Mouse (Mus musculus) limb, embryonic 12.5 days (tissue): ENCODE measurements at regions not wholly inside any gene's neighbourhood (a gene's known extent, or its start where the extent isn't known, plus 50 kb on each side); places are given as distances from the start of the nearest gene placed in this dataset.

ENCODE experiments used
- ATAC-seq: fragments of 200-750 bp; cut with Nextera tagmentation; 2 replicates; pipeline ENCODE4 v1.8.0; 2017; ENCODE audit warnings: low read depth, moderate TSS enrichment; ENCODE audit not compliant: insufficient number of reproducible peaks, insufficient read depth, low FRiP score, low TSS enrichment
- H3K27ac ChIP-seq: fragments of 300-500 bp; sonication (generic); 2 replicates; pipeline ENCODE4 v1.5.1; 2016; ENCODE audit warnings: mild to moderate bottlenecking, moderate library complexity
- H3K27me3 ChIP-seq: fragments of 300-500 bp; sonication (generic); 2 replicates; pipeline ENCODE4 v1.6.1; 2016; ENCODE audit warnings: mild to moderate bottlenecking, moderate library complexity
- H3K36me3 ChIP-seq: fragments of 300-500 bp; sonication (generic); 2 replicates; pipeline ENCODE4 v1.6.1; 2016; ENCODE audit warnings: mild to moderate bottlenecking, moderate library complexity
- H3K4me1 ChIP-seq: fragments of 300-500 bp; sonication (generic); replicated peaks from 2 replicates; pipeline ENCODE4 v1.6.1; 2016
- H3K4me2 ChIP-seq: fragments of 300-500 bp; sonication (generic); 2 replicates; pipeline ENCODE4 v1.6.1; 2016; ENCODE audit warnings: mild to moderate bottlenecking, moderate library complexity
- H3K4me3 ChIP-seq: fragments of 300-500 bp; sonication (generic); replicated peaks from 2 replicates; pipeline ENCODE4 v1.5.1; 2016; ENCODE audit warnings: mild to moderate bottlenecking
- H3K9ac ChIP-seq: fragments of 300-500 bp; sonication (generic); replicated peaks from 2 replicates; pipeline ENCODE4 v1.6.1; 2016; ENCODE audit warnings: mild to moderate bottlenecking, moderate library complexity
- H3K9me3 ChIP-seq: fragments of 300-500 bp; sonication (generic); 2 replicates; pipeline ENCODE4 v1.6.1; 2016; ENCODE audit warnings: mild to moderate bottlenecking, moderate library complexity
- WGBS: fragments of 180-500 bp; shearing (Covaris S2); methylation state at CpG from one replicate; pipeline ENCODE4 v1.1.7; 2016; 5-methylcytosine and 5-hydroxymethylcytosine counted together

DNA sequence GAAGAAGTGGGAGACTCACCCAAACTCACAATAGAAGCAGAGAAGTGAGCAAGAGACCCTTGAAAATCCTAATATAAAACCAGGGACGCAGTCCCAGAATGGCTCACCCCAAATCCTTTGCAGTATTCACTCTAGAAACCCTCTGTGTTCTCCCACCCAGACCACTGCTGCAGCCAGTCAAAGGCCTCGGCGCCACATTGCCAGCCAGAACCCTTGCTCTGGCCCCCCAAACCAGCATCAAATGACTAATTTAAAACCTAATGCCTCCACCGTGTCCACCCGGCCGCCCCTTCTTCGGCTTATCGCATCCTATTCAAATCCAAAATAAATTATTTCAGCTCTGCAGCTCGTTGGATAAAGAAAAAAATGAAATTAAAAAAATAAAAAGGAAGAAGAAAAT is 570.4 kb downstream of the Cdk5rap2 start:
- H3K9me3 ChIP-seq = no peaks in the 10 kb centered on the region
- H3K36me3 ChIP-seq = no peaks in the 10 kb centered on the region
- H3K27me3 ChIP-seq = no peaks in the 10 kb centered on the region
- no peak overlapping the region for H3K27ac ChIP-seq
- no peak overlapping the region for H3K9ac ChIP-seq
- WGBS = 54% methylated on average over 9 of the region's 9 CpGs
- ATAC-seq = no peak
- H3K4me3 ChIP-seq = no peak overlapping the region
- no peaks in the 10 kb centered on the region for H3K4me1 ChIP-seq
- H3K4me2 ChIP-seq = no peak overlapping the region

DNA sequence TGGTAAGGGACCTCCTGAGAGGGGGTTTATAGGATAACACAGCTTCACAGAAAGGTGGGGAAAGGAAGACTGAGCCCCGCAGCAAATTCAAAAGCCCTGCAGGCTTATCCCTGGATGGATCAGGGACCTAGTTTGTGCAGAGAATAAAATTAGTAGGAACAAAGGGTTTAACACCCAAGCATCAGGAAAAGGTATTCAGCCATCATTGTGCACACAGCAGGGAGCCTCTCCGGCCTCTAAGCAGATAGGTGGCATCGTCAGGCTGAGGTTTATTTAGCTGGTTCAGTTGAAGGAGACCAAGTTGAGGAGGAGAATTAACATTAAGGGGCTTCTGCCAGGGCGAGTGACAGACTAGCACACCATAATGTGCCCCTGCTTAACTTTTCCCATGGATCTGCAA is 571.3 kb downstream of the Cdk5rap2 start:
- 42% methylated on average over 4 of the region's 4 CpGs for WGBS
- no peak for ATAC-seq
- H3K9me3 ChIP-seq = no peaks in the 10 kb centered on the region
- no peak overlapping the region for H3K9ac ChIP-seq
- H3K4me3 ChIP-seq = no peak overlapping the region
- H3K36me3 ChIP-seq = no peaks in the 10 kb centered on the region
- no peaks in the 10 kb centered on the region for H3K4me1 ChIP-seq
- H3K27ac ChIP-seq = no peak overlapping the region
- no peaks in the 10 kb centered on the region for H3K27me3 ChIP-seq
- no peak overlapping the region for H3K4me2 ChIP-seq

DNA sequence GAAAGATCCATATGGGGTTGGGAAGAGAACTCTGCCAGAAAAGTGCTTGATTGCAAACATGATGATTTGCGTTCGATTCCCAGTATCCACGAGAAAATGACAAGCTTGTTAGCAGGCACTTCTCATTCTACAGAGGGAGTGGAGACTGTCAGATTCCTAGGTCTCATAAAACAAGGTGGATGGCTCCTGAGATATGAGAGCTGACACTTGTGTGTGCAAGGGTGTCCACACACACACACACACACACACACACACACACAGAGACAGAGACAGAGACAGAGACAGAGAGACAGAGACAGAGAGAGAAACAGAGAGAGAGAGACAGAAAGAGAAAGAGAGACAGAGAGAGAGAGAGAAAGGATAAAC is 585.4 kb downstream of the Cdk5rap2 start:
- Histone ChIP-seq H3K4me3 (no peak overlapping the region), H3K36me3 (no peaks in the 10 kb centered on the region), H3K27me3 (no peaks in the 10 kb centered on the region), H3K4me2 (no peak overlapping the region), H3K27ac (no peak overlapping the region), H3K9me3 (no peaks in the 10 kb centered on the region), H3K9ac (no peak overlapping the region), H3K4me1 (no peaks in the 10 kb centered on the region)
- WGBS = 56% methylated on average over 3 of the region's 3 CpGs
- ATAC-seq = no peak

DNA sequence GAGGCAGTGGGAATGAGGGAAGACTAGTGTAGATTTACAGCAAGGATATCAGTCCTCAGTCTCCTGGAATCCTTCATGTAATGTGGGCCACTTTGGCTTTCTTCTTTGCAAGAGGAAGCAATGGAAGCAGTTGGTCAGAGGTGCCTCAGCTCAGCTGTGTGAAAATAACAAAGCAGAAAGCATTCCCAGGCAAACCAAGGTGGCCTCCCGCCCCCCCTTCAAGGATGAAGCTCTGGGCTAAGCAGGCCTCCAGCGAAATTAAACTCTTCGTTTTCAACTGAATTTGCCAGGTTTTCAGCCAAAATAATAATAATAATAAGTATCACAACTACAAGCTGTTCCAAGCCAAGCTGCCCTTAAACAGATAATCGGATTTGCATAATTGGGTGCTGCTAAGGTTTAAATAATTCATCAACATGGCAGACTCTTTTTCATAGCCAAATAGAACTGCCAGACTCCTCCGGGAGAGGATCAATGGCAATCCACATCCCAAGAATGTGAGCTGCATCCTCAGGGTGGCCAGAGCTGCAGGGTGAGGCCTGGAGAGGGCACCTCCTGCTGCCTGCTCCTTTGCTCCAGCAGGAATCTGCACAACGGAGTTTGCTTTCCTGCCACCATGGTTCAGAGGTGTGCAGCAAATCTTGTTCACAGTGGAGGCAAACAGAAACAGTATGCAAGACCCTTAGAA is 585.9 kb downstream of the Cdk5rap2 start:
- H3K4me2 ChIP-seq = no peak overlapping the region
- WGBS = 32% methylated on average over 6 of the region's 6 CpGs
- no peaks in the 10 kb centered on the region for H3K36me3 ChIP-seq
- H3K27ac ChIP-seq = no peak overlapping the region
- H3K9me3 ChIP-seq = no peaks in the 10 kb centered on the region
- no peak overlapping the region for H3K4me3 ChIP-seq
- H3K9ac ChIP-seq = no peak overlapping the region
- no peak for ATAC-seq
- H3K4me1 ChIP-seq = no peaks in the 10 kb centered on the region
- H3K27me3 ChIP-seq = no peaks in the 10 kb centered on the region

- H3K4me3 ChIP-seq = no peak overlapping the region
- no peak overlapping the region for H3K27ac ChIP-seq
- no peak overlapping the region for H3K4me2 ChIP-seq
- no peaks in the 10 kb centered on the region for H3K27me3 ChIP-seq
- 0% methylated on average over 1 of the region's 1 CpGs for WGBS
- no peaks in the 10 kb centered on the region for H3K36me3 ChIP-seq
- H3K9ac ChIP-seq = no peak overlapping the region
- no peaks in the 10 kb centered on the region for H3K4me1 ChIP-seq
- H3K9me3 ChIP-seq = no peaks in the 10 kb centered on the region
- ATAC-seq = no peak
Observed at GRCm38 (mm10) chr4:69823311-69823940, 586.8 kb downstream of the Cdk5rap2 start.

DNA sequence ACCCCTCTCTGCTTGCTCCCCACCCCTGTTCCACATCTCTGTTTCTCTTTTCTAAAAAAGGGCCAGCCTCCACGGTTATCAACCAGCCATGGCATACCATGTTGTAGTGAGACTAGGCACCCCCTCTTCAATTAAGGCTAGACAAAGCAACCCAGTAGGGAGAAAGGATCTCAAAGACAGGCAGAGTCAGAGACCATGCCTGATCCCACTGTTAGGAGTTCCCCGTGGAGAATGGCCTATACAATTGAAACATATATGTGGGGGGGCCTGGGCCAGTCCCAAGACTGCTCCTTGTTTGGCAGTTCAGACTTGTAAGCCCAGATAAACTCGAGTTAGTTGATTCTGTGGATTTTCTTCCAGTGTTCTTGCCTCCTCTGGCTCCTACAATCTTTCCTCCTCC is 591.4 kb downstream of the Cdk5rap2 start:
- 62% methylated on average over 3 of the region's 3 CpGs for WGBS
- H3K4me1 ChIP-seq = no peaks in the 10 kb centered on the region
- no peak for ATAC-seq
- no peak overlapping the region for H3K4me3 ChIP-seq
- H3K27me3 ChIP-seq = no peaks in the 10 kb centered on the region
- H3K9ac ChIP-seq = no peak overlapping the region
- no peaks in the 10 kb centered on the region for H3K36me3 ChIP-seq
- H3K4me2 ChIP-seq = no peak overlapping the region
- H3K9me3 ChIP-seq = no peaks in the 10 kb centered on the region
- no peak overlapping the region for H3K27ac ChIP-seq

- no peaks in the 10 kb centered on the region for H3K27me3 ChIP-seq
- WGBS = 85% methylated on average over 7 of the region's 7 CpGs
- ATAC-seq = no peak
Observed at GRCm38 (mm10) chr4:69785481-69786050, 624.7 kb downstream of the Cdk5rap2 start.

GRCm38 (mm10) chr4:69781258-69781657 is 629.0 kb downstream of the Cdk5rap2 start:
- 80% methylated on average over 8 of the region's 8 CpGs for WGBS
- Histone ChIP-seq H3K36me3 (no peaks in the 10 kb centered on the region), H3K9ac (no peak overlapping the region), H3K9me3 (no peaks in the 10 kb centered on the region), H3K4me1 (no peaks in the 10 kb centered on the region), H3K27me3 (no peaks in the 10 kb centered on the region), H3K27ac (no peak overlapping the region), H3K4me2 (no peak overlapping the region), H3K4me3 (no peak overlapping the region)
- ATAC-seq = no peak

More at GRCm38 (mm10) chr4:69785481-69786050, 624.7 kb downstream of the Cdk5rap2 start:
- Histone ChIP-seq H3K4me2 (no peak overlapping the region), H3K36me3 (no peaks in the 10 kb centered on the region), H3K4me1 (no peaks in the 10 kb centered on the region), H3K27ac (no peak overlapping the region), H3K9me3 (no peaks in the 10 kb centered on the region), H3K9ac (no peak overlapping the region), H3K4me3 (no peak overlapping the region)

DNA sequence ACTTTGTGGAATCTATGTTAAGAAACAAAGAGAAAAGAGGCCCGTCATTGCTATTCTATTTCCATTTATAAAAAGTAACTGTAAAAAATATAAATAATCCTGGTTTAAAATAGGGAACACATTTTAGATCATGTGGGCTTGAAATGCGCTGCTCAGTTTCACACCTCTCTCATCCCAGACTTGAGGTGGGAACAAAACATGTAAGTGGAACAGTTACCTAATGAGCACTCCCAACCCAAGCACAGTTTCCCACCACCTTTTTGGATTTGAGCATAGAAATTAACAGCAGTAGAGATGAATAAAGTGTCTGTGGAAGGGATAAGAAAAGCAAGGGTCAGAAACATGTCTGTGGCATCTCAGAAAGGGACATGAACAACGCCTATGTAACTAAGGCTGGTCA is 648.4 kb downstream of the Cdk5rap2 start:
- H3K9ac ChIP-seq = no peak overlapping the region

DNA sequence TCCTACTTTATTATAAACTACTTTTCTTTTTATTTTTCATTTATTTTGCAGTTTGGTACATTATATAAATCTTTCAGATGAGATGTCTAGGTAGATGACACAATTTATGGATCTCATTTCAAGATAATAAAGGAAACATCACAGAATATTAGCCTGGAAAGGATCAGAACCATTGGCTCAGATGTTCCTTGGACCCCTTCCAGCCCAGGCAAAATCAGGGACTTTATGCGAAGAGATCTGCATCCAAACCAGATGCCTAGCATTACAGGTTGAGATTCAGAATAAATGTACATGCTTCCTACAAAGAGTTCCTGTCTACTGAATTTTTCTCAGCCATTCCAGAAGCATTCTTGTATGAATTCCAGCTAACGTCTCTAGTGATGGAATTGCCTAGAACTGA is 650.6 kb downstream of the Cdk5rap2 start:
- ATAC-seq = no peak
- WGBS = 71% methylated on average over 2 of the region's 2 CpGs

More for the DNA sequence above, 648.4 kb downstream of the Cdk5rap2 start:
- no peak for ATAC-seq
- H3K36me3 ChIP-seq = no peaks in the 10 kb centered on the region
- no peaks in the 10 kb centered on the region for H3K4me1 ChIP-seq
- H3K4me2 ChIP-seq = no peak overlapping the region
- 88% methylated on average over 3 of the region's 3 CpGs for WGBS
- H3K27me3 ChIP-seq = no peaks in the 10 kb centered on the region
- no peak overlapping the region for H3K4me3 ChIP-seq
- no peaks in the 10 kb centered on the region for H3K9me3 ChIP-seq
- H3K27ac ChIP-seq = no peak overlapping the region

GRCm38 (mm10) chr4:69754567-69754966 is 655.7 kb downstream of the Cdk5rap2 start:
- Histone ChIP-seq H3K4me2 (no peak overlapping the region), H3K4me3 (no peak overlapping the region), H3K4me1 (no peaks in the 10 kb centered on the region), H3K9me3 (no peaks in the 10 kb centered on the region), H3K36me3 (no peaks in the 10 kb centered on the region), H3K27ac (no peak overlapping the region), H3K9ac (no peak overlapping the region), H3K27me3 (no peaks in the 10 kb centered on the region)
- 68% methylated on average over 2 of the region's 2 CpGs for WGBS
- no peak for ATAC-seq

More for the DNA sequence above, 650.6 kb downstream of the Cdk5rap2 start:
- H3K27me3 ChIP-seq = no peaks in the 10 kb centered on the region
- no peak overlapping the region for H3K4me2 ChIP-seq
- no peak overlapping the region for H3K27ac ChIP-seq
- H3K9ac ChIP-seq = no peak overlapping the region
- no peak overlapping the region for H3K4me3 ChIP-seq
- H3K36me3 ChIP-seq = no peaks in the 10 kb centered on the region
- no peaks in the 10 kb centered on the region for H3K9me3 ChIP-seq
- H3K4me1 ChIP-seq = no peaks in the 10 kb centered on the region

GRCm38 (mm10) chr4:69753086-69753485 is 657.2 kb downstream of the Cdk5rap2 start:
- no peaks in the 10 kb centered on the region for H3K4me1 ChIP-seq
- H3K27ac ChIP-seq = no peak overlapping the region
- H3K4me3 ChIP-seq = no peak overlapping the region
- no peaks in the 10 kb centered on the region for H3K9me3 ChIP-seq
- no peak overlapping the region for H3K4me2 ChIP-seq
- H3K36me3 ChIP-seq = no peaks in the 10 kb centered on the region
- WGBS = 80% methylated on average over 3 of the region's 3 CpGs
- no peaks in the 10 kb centered on the region for H3K27me3 ChIP-seq
- no peak overlapping the region for H3K9ac ChIP-seq
- ATAC-seq = no peak
